Mouse (Mus musculus) limb, embryonic 11.5 days (tissue): ENCODE results near the gene Fam133b. TPM values are rescaled to one million over a fixed set of nuclear protein-coding genes. Genes with fewer than 3 reads are reported as not detected.
A peak's percentile ranks its signal among the peaks of the same experiment; 100 is the strongest.

Source experiments
- ATAC-seq: fragments of 200-750 bp; cut with Nextera tagmentation; 2 replicates; pipeline ENCODE4 v1.8.0; 2017; ENCODE audit warnings: low read depth; ENCODE audit not compliant: insufficient number of reproducible peaks, low FRiP score, low TSS enrichment
- DNase-seq: peaks from one replicate; pipeline ENCODE4 v3.0.0-alpha.2; 2015; ENCODE audit warnings: low spot score
- H3K27ac ChIP-seq: fragments of 300-500 bp; sonication (generic); replicated peaks from 2 replicates; pipeline ENCODE4 v1.5.1; 2014; ENCODE audit warnings: low read depth, mild to moderate bottlenecking, low read length
- H3K27me3 ChIP-seq: fragments of 300-500 bp; sonication (generic); 2 replicates; pipeline ENCODE4 v1.6.1; 2014; ENCODE audit warnings: mild to moderate bottlenecking, low read length, mixed read lengths; ENCODE audit not compliant: control insufficient read depth, insufficient read depth
- H3K36me3 ChIP-seq: fragments of 300-500 bp; sonication (generic); 2 replicates; pipeline ENCODE4 v1.6.1; 2014; ENCODE audit warnings: mild to moderate bottlenecking, low read length, moderate library complexity, mixed read lengths; ENCODE audit not compliant: control insufficient read depth, insufficient read depth
- H3K4me1 ChIP-seq: fragments of 300-500 bp; sonication (generic); 2 replicates; pipeline ENCODE4 v1.6.1; 2014; ENCODE audit warnings: low read length, mixed read lengths; ENCODE audit not compliant: control insufficient read depth, insufficient read depth
- H3K4me2 ChIP-seq: fragments of 300-500 bp; sonication (generic); 2 replicates; pipeline ENCODE4 v1.6.1; 2014; ENCODE audit warnings: low read depth, mild to moderate bottlenecking, moderate library complexity; ENCODE audit not compliant: severe bottlenecking
- H3K4me3 ChIP-seq: fragments of 300-500 bp; sonication (generic); 2 replicates; pipeline ENCODE4 v1.5.1; 2014; ENCODE audit warnings: low read depth, low read length
- H3K9ac ChIP-seq: fragments of 300-500 bp; sonication (generic); 2 replicates; pipeline ENCODE4 v1.6.1; 2014; ENCODE audit warnings: mild to moderate bottlenecking, low read length
- H3K9me3 ChIP-seq: fragments of 300-500 bp; sonication (generic); 2 replicates; pipeline ENCODE4 v1.6.1; 2016; ENCODE audit warnings: low read length; ENCODE audit not compliant: control insufficient read depth
- WGBS: fragments of 180-500 bp; shearing (Covaris S2); extraction: QIAGEN DNeasy Blood & Tissue Kit; methylation state at CpG from one replicate; pipeline ENCODE4 v1.1.7; 2014; 5-methylcytosine and 5-hydroxymethylcytosine counted together
- polyA plus RNA-seq: library from polyadenylated mRNA; unstranded; fragments of >200 nt; fragmentation: Nextera tagmentation; extraction: Ambion mirVana; gene quantifications from 2 replicates; pipeline ENCODE4 v1.2.1, GENCODE M21; 2014

The Fam133b gene
- polyA plus RNA-seq, 1 experiment from 2014 or later, result 41.1 TPM

- no peak overlapping the region for H3K9ac ChIP-seq
- no peak overlapping the region for H3K27ac ChIP-seq
- H3K4me1 ChIP-seq, result 0 out of 2 replicates have a peak, but pooled peaks cover 5% of the 10 kb centered on the region
- no peaks in the 10 kb centered on the region for H3K9me3 ChIP-seq
- no peaks in the 10 kb centered on the region for H3K27me3 ChIP-seq
- ATAC-seq, result no peak
- 58% methylated on average over 8 of the region's 8 CpGs for WGBS
- no peaks in the 10 kb centered on the region; the same call in 1 of the 2 replicates for H3K36me3 ChIP-seq
- no peak overlapping the region for H3K4me2 ChIP-seq
- H3K4me3 ChIP-seq, result no peak overlapping the region
- DNase-seq, result no peak
Measured at GRCm38 (mm10) chr5:3514901-3515311, 28.7 kb upstream of the Fam133b start.

- 0 out of 2 replicates have a peak, but pooled peaks cover 5% of the 10 kb centered on the region for H3K4me1 ChIP-seq
- ATAC-seq (no peak), DNase-seq (no peak)
- no peaks in the 10 kb centered on the region; the same call in 1 of the 2 replicates for H3K36me3 ChIP-seq
- H3K4me3 ChIP-seq, result no peak overlapping the region
- H3K27me3 ChIP-seq, result no peaks in the 10 kb centered on the region
- H3K27ac ChIP-seq, result no peak overlapping the region
- no peak overlapping the region for H3K4me2 ChIP-seq
- H3K9ac ChIP-seq, result no peak overlapping the region
- no peaks in the 10 kb centered on the region for H3K9me3 ChIP-seq
- 92% methylated on average over 9 of the region's 9 CpGs for WGBS
Measured at GRCm38 (mm10) chr5:3515477-3515876, 28.2 kb upstream of the Fam133b start.

- Histone ChIP-seq H3K4me1 (no peaks in the 10 kb centered on the region), H3K4me2 (no peak overlapping the region), H3K27ac (no peak overlapping the region), H3K9me3 (no peaks in the 10 kb centered on the region), H3K9ac (no peak overlapping the region), H3K36me3 (no peaks in the 10 kb centered on the region; the same call in 1 of the 2 replicates), H3K27me3 (no peaks in the 10 kb centered on the region), H3K4me3 (no peak overlapping the region)
- 75% methylated on average over 9 of the region's 9 CpGs for WGBS
- DNase-seq, result no peak
- ATAC-seq, result no peak
Measured at GRCm38 (mm10) chr5:3516481-3517075, 27.1 kb upstream of the Fam133b start.

GRCm38 (mm10) chr5:3520493-3521359 is 22.9 kb upstream of the Fam133b start:
- H3K4me2 ChIP-seq, result no peak overlapping the region
- ATAC-seq, result no peak
- H3K27ac ChIP-seq, result no peak overlapping the region
- H3K4me3 ChIP-seq, result no peak overlapping the region
- DNase-seq, result no peak
- 91% methylated on average over 18 of the region's 18 CpGs for WGBS
- H3K27me3 ChIP-seq, result no peaks in the 10 kb centered on the region
- H3K36me3 ChIP-seq, result no peaks in the 10 kb centered on the region; the same call in 1 of the 2 replicates
- H3K4me1 ChIP-seq, result no peaks in the 10 kb centered on the region
- no peaks in the 10 kb centered on the region for H3K9me3 ChIP-seq
- no peak overlapping the region for H3K9ac ChIP-seq

GRCm38 (mm10) chr5:3521741-3522140 is 21.9 kb upstream of the Fam133b start:
- Histone ChIP-seq H3K4me1 (no peaks in the 10 kb centered on the region), H3K27ac (no peak overlapping the region), H3K9me3 (no peaks in the 10 kb centered on the region), H3K27me3 (no peaks in the 10 kb centered on the region), H3K36me3 (no peaks in the 10 kb centered on the region; the same call in 1 of the 2 replicates), H3K9ac (no peak overlapping the region), H3K4me2 (no peak overlapping the region), H3K4me3 (no peak overlapping the region)
- ATAC-seq (no peak), DNase-seq (no peak)
- 94% methylated on average over 12 of the region's 12 CpGs for WGBS

GRCm38 (mm10) chr5:3522826-3523225 is 20.8 kb upstream of the Fam133b start:
- Histone ChIP-seq H3K27me3 (no peaks in the 10 kb centered on the region), H3K9ac (no peak overlapping the region), H3K36me3 (no peaks in the 10 kb centered on the region), H3K4me3 (no peak overlapping the region), H3K4me1 (no peaks in the 10 kb centered on the region), H3K4me2 (no peak overlapping the region), H3K9me3 (no peaks in the 10 kb centered on the region), H3K27ac (no peak overlapping the region)
- WGBS, result 91% methylated on average over 10 of the region's 10 CpGs
- DNase-seq (no peak), ATAC-seq (no peak)

- ATAC-seq, result 0 out of 2 replicates have a peak, but pooled peaks have one; percentile 39
- H3K36me3 ChIP-seq, result no peaks in the 10 kb centered on the region
- no peaks in the 10 kb centered on the region for H3K4me1 ChIP-seq
- H3K4me2 ChIP-seq, result no peak overlapping the region
- no peak overlapping the region for H3K9ac ChIP-seq
- H3K27ac ChIP-seq, result no peak overlapping the region
- no peak for DNase-seq
- no peaks in the 10 kb centered on the region for H3K27me3 ChIP-seq
- H3K4me3 ChIP-seq, result no peak overlapping the region
- 54% methylated on average over 5 of the region's 5 CpGs for WGBS
- no peaks in the 10 kb centered on the region for H3K9me3 ChIP-seq
Measured at GRCm38 (mm10) chr5:3527041-3527691, 16.5 kb upstream of the Fam133b start.

- no peak overlapping the region for H3K4me3 ChIP-seq
- no peak for ATAC-seq
Measured at GRCm38 (mm10) chr5:3529585-3530189, 13.9 kb upstream of the Fam133b start.

More at GRCm38 (mm10) chr5:3529585-3530189, 13.9 kb upstream of the Fam133b start:
- no peaks in the 10 kb centered on the region for H3K27me3 ChIP-seq
- no peaks in the 10 kb centered on the region for H3K9me3 ChIP-seq
- no peak overlapping the region for H3K9ac ChIP-seq
- 83% methylated on average over 10 of the region's 10 CpGs for WGBS
- no peaks in the 10 kb centered on the region; the same call in 1 of the 2 replicates for H3K36me3 ChIP-seq
- H3K4me2 ChIP-seq, result no peak overlapping the region
- no peak for DNase-seq
- no peak overlapping the region for H3K27ac ChIP-seq
- no peaks in the 10 kb centered on the region for H3K4me1 ChIP-seq
